18 mouse cellular contexts compared by ENCODE assay signal in genomic region chr11:106542385-106542784, GRCm38 (mm10). TPM values are rescaled to one million over a fixed set of nuclear protein-coding genes. Genes with fewer than 3 reads are reported as not detected.
DNase-seq lines count a peak whose midpoint lies in the region; ATAC-seq lines count a peak whose summit lies in the region.
"Had no signal": no experiment of that assay in that cellular context is flagged by ENCODE, and none has a peak within 500 bp of the region (broad histone marks: within the 10 kb centered on the region; RNA-seq: fewer than 3 reads in every experiment).

No protein-coding gene starts in this region.

- ATAC-seq in liver, embryonic 13.5 days (ENCODE audit: low read depth) = peak; percentile 44; the same call in 1 of the 2 replicates
- ATAC-seq in hematopoietic stem cell, adult 5-6 weeks (replicated peaks in 1 of 2; ENCODE audit: insufficient read depth in 1 of 2, low FRiP score in 2 of 2, low TSS enrichment in 1 of 2, low read depth in 1 of 2, poor library complexity in 2 of 2, severe bottlenecking in 2 of 2) = peak; percentile 46 to 61; a peak in 3 of 4 replicates
- no peak for ATAC-seq in forebrain, embryonic 15.5 days (replicated peaks)
- ATAC-seq: forebrain, postnatal 0 days had no signal

- no peaks in the 10 kb centered on the region for H3K27me3 ChIP-seq in liver, embryonic 13.5 days
- H3K27me3 ChIP-seq in forebrain, embryonic 15.5 days = no peaks in the 10 kb centered on the region
- H3K27me3 ChIP-seq: kidney, embryonic 15.5 days; limb, embryonic 13.5 days; stomach, embryonic 15.5 days had no signal

- no peak overlapping the region for H3K9ac ChIP-seq in liver, embryonic 13.5 days
- H3K9ac ChIP-seq in forebrain, embryonic 15.5 days (replicated peaks) = no peak overlapping the region
- H3K9ac ChIP-seq: forebrain, postnatal 0 days; kidney, embryonic 15.5 days; limb, embryonic 13.5 days; lung, embryonic 14.5 days; stomach, embryonic 15.5 days had no signal

- H3K4me3 ChIP-seq in liver, embryonic 13.5 days (replicated peaks) = no peak overlapping the region
- no peak overlapping the region for H3K4me3 ChIP-seq in forebrain, embryonic 15.5 days
- H3K4me3 ChIP-seq: erythroblast, embryonic 14.5 days; heart, embryonic 10.5 days; kidney, embryonic 15.5 days; limb, embryonic 13.5 days; midbrain, embryonic 10.5 days; stomach, embryonic 15.5 days had no signal

- intact Hi-C loops in left cerebral cortex, postnatal 25 days (cut with DNase I) = no loop called here

- peaks cover 58% of the 10 kb centered on the region for H3K36me3 ChIP-seq in liver, embryonic 13.5 days
- peaks cover 15% of the 10 kb centered on the region; the same call in 1 of the 2 replicates for H3K36me3 ChIP-seq in forebrain, embryonic 15.5 days

- H3K4me2 ChIP-seq in liver, embryonic 13.5 days = no peak overlapping the region
- no peak overlapping the region for H3K4me2 ChIP-seq in forebrain, embryonic 15.5 days (replicated peaks)
- H3K4me2 ChIP-seq: kidney, embryonic 15.5 days; limb, embryonic 13.5 days; lung, embryonic 14.5 days; stomach, embryonic 15.5 days had no signal

- H3K27ac ChIP-seq in liver, embryonic 13.5 days = no peak overlapping the region
- no peak overlapping the region for H3K27ac ChIP-seq in forebrain, embryonic 15.5 days (replicated peaks)
- H3K27ac ChIP-seq: heart, embryonic 10.5 days; kidney, embryonic 15.5 days; limb, embryonic 13.5 days; midbrain, embryonic 10.5 days; stomach, embryonic 15.5 days had no signal

- H3K9me3 ChIP-seq in liver, embryonic 13.5 days (replicated peaks) = no peaks in the 10 kb centered on the region
- H3K9me3 ChIP-seq in forebrain, embryonic 15.5 days = no peaks in the 10 kb centered on the region
- H3K9me3 ChIP-seq: heart, embryonic 10.5 days; kidney, embryonic 15.5 days; limb, embryonic 13.5 days; midbrain, embryonic 10.5 days; stomach, embryonic 15.5 days had no signal

- peaks cover 27% of the 10 kb centered on the region; the same call in 1 of the 2 replicates for H3K4me1 ChIP-seq in liver, embryonic 13.5 days (replicated peaks)
- no peaks in the 10 kb centered on the region for H3K4me1 ChIP-seq in forebrain, embryonic 15.5 days
- H3K4me1 ChIP-seq: kidney, embryonic 15.5 days; midbrain, embryonic 10.5 days; stomach, embryonic 15.5 days had no signal

- no peak for DNase-seq in liver, embryonic 13.5 days
- DNase-seq in liver = no peak
- DNase-seq in CD4-positive helper T cell, adult 2 months (ENCODE audit: low read depth, low spot score) = peak; percentile 79
- DNase-seq in natural killer cell, adult 2 months (ENCODE audit: low spot score in 2 of 2) = peak; percentile 78 to 79
- no peak for DNase-seq in left cerebral cortex, postnatal 25 days (ENCODE audit: low spot score in 2 of 2)
- DNase-seq in adrenal gland, postnatal 4 days (ENCODE audit: low spot score in 2 of 2) = no peak
- DNase-seq: adrenal gland, postnatal 14 days; cerebellum, adult 9-11 months; forebrain, postnatal 0 days; lung, embryonic 14.5 days had no signal

RNA-seq across cellular contexts. Expression of gene Ern1, which starts 54.7 kb away (rescaled TPM):
- polyA plus RNA-seq in liver, embryonic 13.5 days (2015; fragmentation: Nextera tagmentation; extraction: Ambion mirVana) = 3.9 and 4.4 TPM in 2 replicates
- 35.9 and 65.9 TPM in 2 replicates for total RNA-seq in hematopoietic stem cell, adult 5-6 weeks (2017)
- polyA plus RNA-seq in forebrain, embryonic 15.5 days (2015; fragmentation: Nextera tagmentation; extraction: Ambion mirVana) = 5.5 and 6.9 TPM in 2 replicates
- 1 to 10 TPM; 8.4 to 9.8 TPM for total RNA-seq in left cerebral cortex, postnatal 25 days (2021)
- 10 to 100 TPM; 72.5 to 83.6 TPM for total RNA-seq in adrenal gland, postnatal 4 days (2021)

Comparison
In these comparisons a context has a peak if more than half of its experiments do, and no peak if none do; other contexts are left out.
1. DNase-seq: peak in CD4-positive helper T cell, adult 2 months (single experiment) and natural killer cell, adult 2 months (2 of 2); none in liver, embryonic 13.5 days (single experiment), liver (single experiment), left cerebral cortex, postnatal 25 days (0 of 2) and adrenal gland, postnatal 4 days (0 of 2).